Mouse (Mus musculus): ENCODE measurements around the gene Arhgef19.

Arhgef19 gene

GRCm38 (mm10) chr4:141286860-141287517 is 47.7 kb downstream of the Arhgef19 start:
- DNase-seq: no peak

DNA sequence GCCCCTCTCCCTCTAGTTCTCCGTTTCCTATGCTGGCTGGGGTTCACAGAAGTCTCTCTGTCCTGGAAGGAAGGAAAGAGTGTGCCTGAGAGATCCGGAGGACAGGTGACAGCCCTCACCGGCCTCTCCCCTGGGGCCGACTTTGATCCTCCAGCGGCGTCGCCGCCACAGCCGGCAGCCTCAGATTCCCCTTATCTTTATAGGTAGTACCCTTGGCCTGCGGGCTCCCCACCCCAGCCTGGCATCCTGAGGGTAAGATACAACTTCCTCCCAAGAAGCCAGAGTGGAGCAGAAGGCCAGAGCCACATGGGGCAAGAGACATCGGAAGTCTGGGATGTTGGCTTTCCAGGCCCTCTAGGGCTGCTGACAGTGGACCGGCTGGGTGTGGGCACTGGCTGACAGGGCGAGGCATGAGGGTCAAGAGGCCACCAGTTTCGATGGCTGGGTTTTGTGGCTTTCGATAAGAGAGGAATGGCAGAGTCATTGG is 48.3 kb downstream of the Arhgef19 start:
- DNase-seq: no peak

DNA sequence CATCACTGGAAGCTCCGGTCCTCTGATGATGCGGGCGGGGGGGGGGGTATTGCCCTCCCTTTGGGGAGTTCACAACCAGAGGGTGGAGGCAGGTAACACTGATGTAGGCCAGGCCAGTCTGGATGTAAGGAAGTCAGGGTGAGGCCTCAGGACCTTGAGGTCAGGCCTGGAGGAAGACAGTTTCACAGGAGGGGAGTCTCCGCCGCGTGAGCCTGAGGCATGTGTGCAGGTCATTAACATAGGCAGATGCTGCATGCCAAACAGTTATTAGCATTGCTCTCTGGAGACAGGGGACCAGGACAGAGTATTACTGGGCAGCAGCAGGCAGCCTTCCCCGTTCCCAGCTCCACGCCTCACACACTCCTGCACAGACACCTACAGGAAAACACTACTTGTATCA is 48.9 kb downstream of the Arhgef19 start:
- no peak for DNase-seq

GRCm38 (mm10) chr4:141291571-141292375 is 52.5 kb downstream of the Arhgef19 start:
- DNase-seq: no peak

- no peak for DNase-seq
Measured at GRCm38 (mm10) chr4:141295774-141296186, 56.5 kb downstream of the Arhgef19 start.

DNA sequence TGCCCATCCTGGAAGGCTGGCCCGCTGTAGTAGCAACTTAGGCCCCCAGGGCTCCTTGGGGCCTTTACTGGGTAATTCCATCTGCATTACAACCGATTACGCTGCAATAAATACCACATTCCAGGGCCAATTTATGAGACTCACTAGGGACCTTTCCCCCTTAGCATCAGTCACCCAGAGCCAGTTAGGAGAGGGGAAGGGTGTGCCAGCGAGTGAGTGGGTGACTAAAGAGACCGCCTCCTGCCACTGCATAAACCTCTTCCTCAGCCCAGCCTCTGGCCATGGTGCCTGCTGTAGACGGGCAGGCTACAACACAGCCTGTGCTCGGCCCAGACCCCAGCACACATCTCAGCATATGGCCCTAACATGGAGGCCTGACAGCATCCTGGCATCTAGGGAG is 58.6 kb downstream of the Arhgef19 start:
- DNase-seq: no peak

DNA sequence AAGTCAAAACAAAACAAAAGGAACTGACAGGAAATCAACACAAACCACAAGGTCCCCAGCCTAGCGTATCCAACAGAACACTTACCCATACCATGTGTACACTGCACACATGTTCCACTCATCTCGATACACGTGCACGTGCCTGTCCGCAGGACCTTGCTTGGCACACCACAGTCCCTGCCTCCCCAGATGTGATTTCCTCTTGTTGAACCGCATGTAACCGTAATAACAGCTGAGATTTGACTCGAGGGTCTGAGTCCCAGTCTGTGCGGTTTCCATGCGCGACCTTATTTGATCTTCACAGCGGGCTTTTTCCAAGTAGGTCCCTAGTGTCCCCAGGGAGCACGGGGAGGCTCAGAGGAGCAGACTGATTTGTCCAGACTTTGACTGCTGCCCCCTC is 60.1 kb downstream of the Arhgef19 start:
- DNase-seq: no peak

GRCm38 (mm10) chr4:141300196-141300595 is 60.9 kb downstream of the Arhgef19 start:
- DNase-seq: no peak

GRCm38 (mm10) chr4:141301116-141301553 is 61.8 kb downstream of the Arhgef19 start, which contains the start of gene Epha2:
Epha2 (plus strand) TSS chr4:141301240.
- DNase-seq: peak; percentile 43

- no peak for DNase-seq
Measured at GRCm38 (mm10) chr4:141301591-141302427, 62.5 kb downstream of the Arhgef19 start.

DNA sequence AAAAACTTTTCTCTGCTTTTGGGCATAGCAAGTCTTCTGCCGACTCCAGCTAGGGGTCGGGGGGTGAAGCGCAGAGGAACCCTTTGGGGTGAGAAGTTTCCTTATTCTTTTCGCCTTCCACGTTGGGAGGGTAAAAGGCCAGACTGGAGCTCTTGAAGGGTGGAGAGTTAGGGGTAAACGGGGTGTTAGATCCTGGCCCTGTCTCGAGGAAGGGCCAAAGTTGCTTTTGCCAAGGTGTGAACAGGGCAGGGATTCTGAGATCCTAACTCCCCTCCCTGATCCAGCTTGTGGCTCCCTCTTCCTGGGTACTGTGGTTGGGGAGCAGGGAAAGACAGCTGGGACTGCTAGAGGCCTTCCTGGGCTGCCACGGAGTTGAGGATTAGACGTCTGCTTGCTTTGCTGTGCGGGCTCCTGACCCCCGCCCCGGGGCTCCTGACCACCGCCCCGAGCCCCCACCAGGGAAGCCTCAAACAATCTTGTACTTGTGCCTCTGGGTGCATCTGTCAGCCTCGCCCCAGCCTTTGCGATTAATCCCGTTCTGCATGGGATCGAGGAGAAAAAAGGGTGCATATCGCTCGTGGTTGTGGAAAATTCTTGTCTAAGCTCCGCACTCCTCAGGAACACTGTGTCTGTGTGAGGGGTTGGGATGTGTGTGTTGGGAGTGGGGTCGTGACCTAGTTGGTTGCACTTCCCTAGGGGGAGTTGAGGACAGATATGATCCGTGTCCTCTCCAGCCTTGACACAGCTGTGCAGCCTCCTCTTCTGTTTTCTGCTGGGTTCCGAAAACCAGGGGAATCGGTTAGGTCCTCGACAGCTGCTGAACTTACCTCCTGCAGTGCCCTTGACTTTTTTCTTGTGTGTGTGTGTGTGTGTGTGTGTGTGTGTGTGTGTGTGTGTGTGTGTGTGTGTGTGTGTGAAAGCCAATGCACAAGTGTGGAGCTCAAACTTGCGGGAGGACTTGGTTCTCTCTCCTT is 63.4 kb downstream of the Arhgef19 start:
- DNase-seq: no peak

- no peak for DNase-seq
Measured at GRCm38 (mm10) chr4:141303402-141304222, 64.3 kb downstream of the Arhgef19 start.

DNA sequence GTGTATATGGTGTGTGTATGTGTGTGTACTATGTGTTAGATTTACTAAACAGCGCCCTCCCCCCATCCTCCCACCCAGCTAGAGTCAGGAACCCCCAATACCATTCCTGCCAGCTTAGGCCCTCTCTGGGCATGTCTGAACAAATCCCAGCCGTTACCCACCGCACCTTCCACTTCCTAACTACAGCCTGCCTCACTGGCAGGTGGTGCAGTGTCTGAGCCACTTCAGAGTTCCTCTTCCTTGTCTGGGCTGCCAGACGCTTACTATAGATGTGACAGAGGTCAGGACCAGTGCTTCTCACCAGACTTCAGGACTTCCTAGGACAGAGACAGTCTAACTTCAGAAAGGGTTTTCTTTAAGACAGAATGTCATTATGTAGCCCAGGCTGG is 64.9 kb downstream of the Arhgef19 start:
- DNase-seq: no peak

- DNase-seq: no peak
Measured at GRCm38 (mm10) chr4:141306057-141306456, 66.8 kb downstream of the Arhgef19 start.
